Mouse (Mus musculus) liver, postnatal 0 days (tissue): ENCODE data around the gene Hrh2. TPM values are rescaled to one million over a fixed set of nuclear protein-coding genes. Genes with fewer than 3 reads are reported as not detected.
A peak's percentile ranks its signal among the peaks of the same experiment; 100 is the strongest.

Experiments used
- ATAC-seq: fragments of 200-750 bp; cut with Nextera tagmentation; 2 replicates; pipeline ENCODE4 v1.8.0; 2017; ENCODE audit warnings: mild to moderate bottlenecking, moderate library complexity
- DNase-seq: peaks from one replicate; pipeline ENCODE4 v3.0.0-alpha.2; 2016
- H3K27ac ChIP-seq: fragments of 300-500 bp; sonication (generic); 2 replicates; pipeline ENCODE4 v1.5.1; 2014; ENCODE audit warnings: antibody characterized with exemption, moderate library complexity, mild to moderate bottlenecking, low read depth
- H3K27me3 ChIP-seq: fragments of 300-500 bp; sonication (generic); 2 replicates; pipeline ENCODE4 v1.6.1; 2014; ENCODE audit warnings: low read length, control low read depth, mixed read lengths; ENCODE audit not compliant: insufficient read depth
- H3K36me3 ChIP-seq: fragments of 300-500 bp; sonication (generic); replicated peaks from 2 replicates; pipeline ENCODE4 v1.6.1; 2014; ENCODE audit warnings: mild to moderate bottlenecking, control low read depth, low read length, moderate library complexity, mixed read lengths; ENCODE audit not compliant: insufficient read depth
- H3K4me1 ChIP-seq: fragments of 300-500 bp; sonication (generic); 2 replicates; pipeline ENCODE4 v1.6.1; 2014; ENCODE audit warnings: antibody characterized with exemption, mild to moderate bottlenecking, control low read depth; ENCODE audit not compliant: insufficient read depth
- H3K4me2 ChIP-seq: fragments of 300-500 bp; sonication (generic); 2 replicates; pipeline ENCODE4 v1.6.1; 2014; ENCODE audit warnings: low read depth, mild to moderate bottlenecking, low read length, moderate library complexity, mixed read lengths
- H3K4me3 ChIP-seq: fragments of 300-500 bp; sonication (generic); 2 replicates; pipeline ENCODE4 v1.5.1; 2014; ENCODE audit warnings: low read depth, low read length
- H3K9ac ChIP-seq: fragments of 300-500 bp; sonication (generic); replicated peaks from 2 replicates; pipeline ENCODE4 v1.6.1; 2014; ENCODE audit warnings: mild to moderate bottlenecking, moderate library complexity
- H3K9me3 ChIP-seq: fragments of 300-500 bp; sonication (generic); 2 replicates; pipeline ENCODE4 v1.6.1; 2016; ENCODE audit warnings: mild to moderate bottlenecking, control low read depth, low read length, mixed read lengths
- CTCF ChIP-seq: sonication (generic); IDR thresholded peaks from 2 replicates; pipeline ENCODE4 v1.5.1; 2016; ENCODE audit warnings: antibody characterized with exemption, low read depth
- EP300 ChIP-seq: IDR thresholded peaks from 2 replicates; pipeline ENCODE4 v1.6.1; 2016; ENCODE audit warnings: antibody characterized with exemption, low read depth, mild to moderate bottlenecking
- WGBS: fragments of 180-500 bp; shearing (Covaris S2); extraction: QIAGEN DNeasy Blood & Tissue Kit; methylation state at CpG from one replicate; pipeline ENCODE4 v1.1.7; 2014; ENCODE audit not compliant: insufficient replicate concordance; 5-methylcytosine and 5-hydroxymethylcytosine counted together
- polyA plus RNA-seq: library from polyadenylated mRNA; unstranded; fragments of >200 nt; fragmentation: Nextera tagmentation; extraction: Ambion mirVana; gene quantifications from 2 replicates; pipeline ENCODE4 v1.2.1, GENCODE M21; 2015

The Hrh2 gene
- polyA plus RNA-seq, 1 experiment from 2014 or later, result 0.26 TPM

DNA sequence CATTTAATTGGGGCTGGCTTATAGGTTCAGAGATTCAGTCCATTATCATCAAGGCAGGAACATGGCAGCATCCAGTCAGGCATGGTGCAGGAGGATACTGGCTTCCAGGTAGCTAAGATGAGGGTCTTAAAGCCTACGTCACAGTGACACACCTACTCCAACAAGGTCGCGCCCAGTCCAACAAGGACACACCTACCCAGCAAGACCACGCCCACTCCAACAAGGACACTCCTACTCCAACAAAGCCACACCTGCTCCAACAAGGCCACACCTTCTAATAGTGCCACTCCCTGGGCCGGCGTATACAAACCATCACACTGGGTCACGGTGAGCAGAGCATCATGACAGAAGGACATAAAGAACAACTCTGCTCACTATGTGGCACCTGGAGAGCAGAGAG is 80.1 kb downstream of the Hrh2 start:
- no peak for ATAC-seq
- 85% methylated on average over 7 of the region's 7 CpGs for WGBS
- H3K9ac ChIP-seq, result no peak overlapping the region

DNA sequence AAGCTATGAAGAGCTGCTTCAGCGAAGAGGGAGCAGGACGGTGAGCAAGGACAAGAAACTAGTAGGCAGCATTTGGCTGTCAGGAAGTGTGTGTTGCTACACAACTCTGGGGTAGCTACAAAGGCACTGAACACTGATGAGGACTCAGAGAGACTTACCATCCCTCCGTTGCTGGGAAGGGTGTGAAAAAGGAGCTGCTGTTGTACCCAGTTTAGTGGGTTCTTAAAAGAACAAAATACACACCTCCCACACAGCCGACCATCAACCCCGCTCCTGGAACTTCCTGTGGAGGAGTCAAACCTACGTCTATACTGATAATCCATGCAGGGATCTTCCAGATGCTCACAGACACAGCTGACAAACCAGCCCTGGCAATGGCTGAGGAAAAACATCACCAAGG is 85.5 kb downstream of the Hrh2 start:
- DNase-seq, result no peak
- TF ChIP-seq CTCF (no peak), EP300 (no peak)

More for the DNA sequence above, 80.1 kb downstream of the Hrh2 start:
- Histone ChIP-seq H3K27me3 (0 out of 2 replicates have a peak, but pooled peaks cover 3% of the 10 kb centered on the region), H3K4me1 (no peaks in the 10 kb centered on the region), H3K4me3 (no peak overlapping the region), H3K36me3 (no peaks in the 10 kb centered on the region), H3K9me3 (no peaks in the 10 kb centered on the region), H3K4me2 (no peak overlapping the region), H3K27ac (no peak overlapping the region)
- DNase-seq, result no peak
- TF ChIP-seq EP300, result no peak
- TF ChIP-seq CTCF, result no peak

DNA sequence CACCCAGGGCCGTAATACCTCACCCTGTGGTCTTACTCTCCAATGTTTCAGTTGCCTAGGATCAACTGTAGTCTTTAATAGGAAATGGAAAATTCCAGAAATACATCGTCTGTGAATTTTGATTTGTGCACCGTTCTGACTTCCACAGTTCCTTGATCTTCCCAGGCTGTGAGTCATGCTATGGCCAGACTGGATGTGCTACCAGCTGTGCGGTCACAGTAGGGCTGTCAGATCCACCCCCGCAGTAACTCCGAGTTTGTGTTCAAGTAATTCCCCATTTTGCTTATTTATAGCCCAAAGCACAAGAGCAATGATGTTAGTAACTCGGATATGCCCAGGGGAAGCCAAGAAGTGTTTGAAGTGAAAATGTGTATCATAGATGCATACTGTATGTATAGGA is 88.4 kb downstream of the Hrh2 start:
- Histone ChIP-seq H3K9me3 (0 out of 2 replicates have a peak, but pooled peaks cover 2% of the 10 kb centered on the region), H3K4me2 (no peak overlapping the region), H3K9ac (no peak overlapping the region), H3K4me3 (no peak overlapping the region), H3K36me3 (no peaks in the 10 kb centered on the region), H3K27ac (no peak overlapping the region), H3K4me1 (peaks cover 4% of the 10 kb centered on the region; the same call in 1 of the 2 replicates), H3K27me3 (0 out of 2 replicates have a peak, but pooled peaks cover 6% of the 10 kb centered on the region)
- DNase-seq (no peak), ATAC-seq (no peak)
- 82% methylated on average over 7 of the region's 7 CpGs for WGBS
- no peak for TF ChIP-seq EP300
- no peak for TF ChIP-seq CTCF

More for the DNA sequence above, 85.5 kb downstream of the Hrh2 start:
- Histone ChIP-seq H3K4me3 (no peak overlapping the region), H3K4me1 (peaks cover 3% of the 10 kb centered on the region; the same call in 1 of the 2 replicates), H3K4me2 (no peak overlapping the region), H3K36me3 (no peaks in the 10 kb centered on the region), H3K27me3 (0 out of 2 replicates have a peak, but pooled peaks cover 6% of the 10 kb centered on the region), H3K27ac (no peak overlapping the region), H3K9ac (no peak overlapping the region), H3K9me3 (0 out of 2 replicates have a peak, but pooled peaks cover 2% of the 10 kb centered on the region)
- ATAC-seq, result no peak
- WGBS, result 76% methylated on average over 6 of the region's 6 CpGs

DNA sequence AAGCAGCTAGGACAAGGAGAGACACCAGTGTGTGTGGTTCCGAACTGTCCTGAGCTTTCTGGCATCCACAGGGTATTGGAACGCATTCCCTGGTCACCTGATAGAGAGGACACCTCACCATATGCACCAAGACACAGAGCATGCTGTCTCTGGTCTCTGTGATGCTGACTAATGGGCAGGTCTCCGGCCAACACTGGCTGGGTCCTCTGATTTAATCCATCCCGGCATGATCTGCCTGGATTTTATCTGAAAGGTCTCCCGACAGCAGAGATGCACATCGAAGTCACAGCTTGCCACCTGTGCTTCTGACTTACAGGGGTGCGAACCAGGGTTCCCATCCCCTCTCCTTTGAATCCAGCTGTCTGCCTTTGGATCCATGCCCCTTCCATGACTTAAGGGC is 89.2 kb downstream of the Hrh2 start:
- ATAC-seq (no peak), DNase-seq (no peak)
- H3K9me3 ChIP-seq, result 0 out of 2 replicates have a peak, but pooled peaks cover 2% of the 10 kb centered on the region
- WGBS, result 67% methylated on average over 7 of the region's 7 CpGs
- H3K4me3 ChIP-seq, result no peak overlapping the region
- TF ChIP-seq CTCF, result no peak
- no peak for TF ChIP-seq EP300
- peaks cover 4% of the 10 kb centered on the region; the same call in 1 of the 2 replicates for H3K4me1 ChIP-seq
- no peak overlapping the region for H3K9ac ChIP-seq
- H3K4me2 ChIP-seq, result no peak overlapping the region
- no peak overlapping the region for H3K27ac ChIP-seq
- 0 out of 2 replicates have a peak, but pooled peaks cover 6% of the 10 kb centered on the region for H3K27me3 ChIP-seq
- H3K36me3 ChIP-seq, result no peaks in the 10 kb centered on the region

DNA sequence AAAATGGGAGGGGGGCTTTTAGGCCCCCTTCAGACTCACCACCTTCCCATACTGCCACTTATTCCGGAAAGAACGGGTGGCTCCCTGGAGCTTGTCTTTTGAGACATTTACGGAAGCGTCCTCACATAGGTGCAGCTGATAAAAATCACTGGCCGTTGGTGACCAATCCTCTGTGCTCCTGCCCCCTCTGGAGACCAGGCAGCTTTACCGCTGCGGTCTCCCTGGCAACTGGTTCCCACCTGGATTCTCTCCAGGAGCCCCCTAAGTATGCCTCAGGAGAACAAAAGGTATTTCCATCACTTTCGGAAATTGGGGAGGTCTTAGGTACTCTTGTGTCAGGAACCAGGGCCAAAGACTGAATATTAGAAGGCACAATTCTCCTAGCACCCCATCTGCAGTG is 89.7 kb downstream of the Hrh2 start:
- Histone ChIP-seq H3K36me3 (no peaks in the 10 kb centered on the region), H3K9ac (no peak overlapping the region), H3K4me1 (peaks cover 4% of the 10 kb centered on the region; the same call in 1 of the 2 replicates), H3K4me2 (no peak overlapping the region), H3K9me3 (0 out of 2 replicates have a peak, but pooled peaks cover 2% of the 10 kb centered on the region), H3K4me3 (no peak overlapping the region), H3K27ac (no peak overlapping the region), H3K27me3 (0 out of 2 replicates have a peak, but pooled peaks cover 6% of the 10 kb centered on the region)
- ATAC-seq (no peak), DNase-seq (no peak)
- 38% methylated on average over 8 of the region's 8 CpGs for WGBS
- TF ChIP-seq EP300, result no peak
- no peak for TF ChIP-seq CTCF

DNA sequence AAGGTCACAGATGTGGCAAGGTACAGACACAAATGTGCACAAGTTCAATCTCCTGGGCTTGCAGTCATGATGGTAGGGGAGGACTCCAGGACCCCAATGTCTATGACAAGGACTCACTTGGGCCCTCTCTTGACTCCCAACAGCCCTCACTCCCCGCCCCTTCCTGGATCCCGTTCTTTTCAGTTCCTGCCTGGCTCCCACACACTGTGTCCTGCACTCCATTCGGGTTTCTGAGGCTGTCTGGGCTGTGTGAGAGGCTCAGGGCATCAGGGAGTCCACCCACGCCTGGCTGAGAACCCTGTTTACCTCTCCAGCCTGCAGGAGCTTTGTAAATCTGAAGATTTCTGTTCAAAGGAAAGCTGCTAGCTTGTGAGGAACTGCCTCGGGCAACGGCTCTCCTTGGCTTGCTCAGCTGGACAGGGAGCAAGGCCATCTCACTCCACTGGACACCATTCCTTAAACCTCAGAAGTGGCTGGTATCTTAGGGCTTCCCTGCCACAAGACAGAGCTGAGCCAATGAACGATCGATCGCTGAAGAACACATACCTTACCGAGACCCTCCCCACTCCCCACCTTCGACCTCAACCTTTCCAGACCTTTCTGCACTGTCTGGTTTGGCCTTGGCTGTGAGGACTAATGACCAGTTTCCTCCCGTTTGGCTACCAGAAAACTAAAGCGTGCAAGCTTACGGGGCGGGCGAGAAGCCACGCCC is 90.4 kb downstream of the Hrh2 start:
- DNase-seq, result no peak
- ATAC-seq, result no peak
- Histone ChIP-seq H3K27ac (no peak overlapping the region), H3K9me3 (0 out of 2 replicates have a peak, but pooled peaks cover 2% of the 10 kb centered on the region), H3K27me3 (0 out of 2 replicates have a peak, but pooled peaks cover 6% of the 10 kb centered on the region), H3K4me1 (peaks cover 4% of the 10 kb centered on the region; the same call in 1 of the 2 replicates), H3K36me3 (no peaks in the 10 kb centered on the region), H3K4me2 (peak overlapping the region; percentile 16; the same call in 1 of the 2 replicates), H3K4me3 (no peak overlapping the region), H3K9ac (no peak overlapping the region)
- WGBS, result 11% methylated on average over 17 of the region's 17 CpGs
- TF ChIP-seq CTCF (no peak), EP300 (no peak)
